Mouse (Mus musculus): Measurements from ENCODE around the gene Ccdc86.

Gene Ccdc86

GRCm38 (mm10) chr19:10970457-10970856, 21.4 kb upstream of the Ccdc86 start:
- no peak for DNase-seq (ENCODE audit: low read depth, low spot score)
- no peaks in the 10 kb centered on the region for H3K27me3 ChIP-seq (ENCODE audit: control insufficient read depth, insufficient read depth, low read length, poor library complexity, severe bottlenecking)
- no peaks in the 10 kb centered on the region for H3K36me3 ChIP-seq (ENCODE audit: control insufficient read depth, insufficient read depth, low read length, poor library complexity, severe bottlenecking)

- Histone ChIP-seq H3K36me3 (ENCODE audit: control insufficient read depth, insufficient read depth, low read length, poor library complexity, severe bottlenecking) (no peaks in the 10 kb centered on the region), H3K27me3 (ENCODE audit: control insufficient read depth, insufficient read depth, low read length, poor library complexity, severe bottlenecking) (no peaks in the 10 kb centered on the region)
- no peak for DNase-seq (ENCODE audit: low read depth, low spot score)
These were observed 19.5 kb upstream of the Ccdc86 start for GRCm38 (mm10) chr19:10968578-10968977.

- DNase-seq (ENCODE audit: low read depth, low spot score) = no peak
- Histone ChIP-seq H3K27me3 (ENCODE audit: control insufficient read depth, insufficient read depth, low read length, poor library complexity, severe bottlenecking) (no peaks in the 10 kb centered on the region), H3K36me3 (ENCODE audit: control insufficient read depth, insufficient read depth, low read length, poor library complexity, severe bottlenecking) (no peaks in the 10 kb centered on the region)
These were observed 16.7 kb upstream of the Ccdc86 start for GRCm38 (mm10) chr19:10965721-10966120.

GRCm38 (mm10) chr19:10959978-10960346, 10.9 kb upstream of the Ccdc86 start:
- DNase-seq (ENCODE audit: low read depth, low spot score) = no peak
- H3K36me3 ChIP-seq (ENCODE audit: control insufficient read depth, insufficient read depth, low read length, poor library complexity, severe bottlenecking) = no peaks in the 10 kb centered on the region
- H3K27me3 ChIP-seq (ENCODE audit: control insufficient read depth, insufficient read depth, low read length, poor library complexity, severe bottlenecking) = no peaks in the 10 kb centered on the region

GRCm38 (mm10) chr19:10959085-10959977, 10.3 kb upstream of the Ccdc86 start:
- Histone ChIP-seq H3K36me3 (ENCODE audit: control insufficient read depth, insufficient read depth, low read length, poor library complexity, severe bottlenecking) (no peaks in the 10 kb centered on the region), H3K27me3 (ENCODE audit: control insufficient read depth, insufficient read depth, low read length, poor library complexity, severe bottlenecking) (no peaks in the 10 kb centered on the region)
- peak; percentile 88 for DNase-seq (ENCODE audit: low read depth, low spot score)

- Histone ChIP-seq H3K27me3 (ENCODE audit: control insufficient read depth, insufficient read depth, low read length, poor library complexity, severe bottlenecking) (no peaks in the 10 kb centered on the region), H3K36me3 (ENCODE audit: control insufficient read depth, insufficient read depth, low read length, poor library complexity, severe bottlenecking) (no peaks in the 10 kb centered on the region)
- no peak for DNase-seq (ENCODE audit: low read depth, low spot score)
These were observed 3.2 kb upstream of the Ccdc86 start for GRCm38 (mm10) chr19:10952021-10952939.

GRCm38 (mm10) chr19:10949558-10949957, 492 bp upstream of the Ccdc86 start:
- DNase-seq (ENCODE audit: low read depth, low spot score) = peak; percentile 34
- Histone ChIP-seq H3K27me3 (ENCODE audit: control insufficient read depth, insufficient read depth, low read length, poor library complexity, severe bottlenecking) (no peaks in the 10 kb centered on the region), H3K36me3 (ENCODE audit: control insufficient read depth, insufficient read depth, low read length, poor library complexity, severe bottlenecking) (no peaks in the 10 kb centered on the region; the same call in 1 of the 2 replicates)

GRCm38 (mm10) chr19:10948416-10948815, 650 bp downstream of the Ccdc86 start:
- H3K27me3 ChIP-seq (ENCODE audit: control insufficient read depth, insufficient read depth, low read length, poor library complexity, severe bottlenecking) = no peaks in the 10 kb centered on the region
- no peaks in the 10 kb centered on the region; the same call in none of the 2 replicates for H3K36me3 ChIP-seq (ENCODE audit: control insufficient read depth, insufficient read depth, low read length, poor library complexity, severe bottlenecking)
- peak; percentile 20 for DNase-seq (ENCODE audit: low read depth, low spot score)

- Histone ChIP-seq H3K27me3 (ENCODE audit: control insufficient read depth, insufficient read depth, low read length, poor library complexity, severe bottlenecking) (no peaks in the 10 kb centered on the region), H3K36me3 (ENCODE audit: control insufficient read depth, insufficient read depth, low read length, poor library complexity, severe bottlenecking) (peaks cover 3% of the 10 kb centered on the region)
- no peak for DNase-seq (ENCODE audit: low read depth, low spot score)
These were observed 1.8 kb downstream of the Ccdc86 start for GRCm38 (mm10) chr19:10947219-10947618.

GRCm38 (mm10) chr19:10946506-10946905, 2.6 kb downstream of the Ccdc86 start:
- no peaks in the 10 kb centered on the region for H3K27me3 ChIP-seq (ENCODE audit: control insufficient read depth, insufficient read depth, low read length, poor library complexity, severe bottlenecking)
- no peak for DNase-seq (ENCODE audit: low read depth, low spot score)
- H3K36me3 ChIP-seq (ENCODE audit: control insufficient read depth, insufficient read depth, low read length, poor library complexity, severe bottlenecking) = peaks cover 3% of the 10 kb centered on the region

GRCm38 (mm10) chr19:10943955-10944354, 5.1 kb downstream of the Ccdc86 start:
- peak; percentile 50 for DNase-seq (ENCODE audit: low read depth, low spot score)
- Histone ChIP-seq H3K36me3 (ENCODE audit: control insufficient read depth, insufficient read depth, low read length, poor library complexity, severe bottlenecking) (peaks cover 3% of the 10 kb centered on the region), H3K27me3 (ENCODE audit: control insufficient read depth, insufficient read depth, low read length, poor library complexity, severe bottlenecking) (no peaks in the 10 kb centered on the region)

- no peaks in the 10 kb centered on the region for H3K27me3 ChIP-seq (ENCODE audit: control insufficient read depth, insufficient read depth, low read length, poor library complexity, severe bottlenecking)
- peaks cover 3% of the 10 kb centered on the region for H3K36me3 ChIP-seq (ENCODE audit: control insufficient read depth, insufficient read depth, low read length, poor library complexity, severe bottlenecking)
- DNase-seq (ENCODE audit: low read depth, low spot score) = peak; percentile 18
These were observed 8.1 kb downstream of the Ccdc86 start for GRCm38 (mm10) chr19:10940801-10941457.

GRCm38 (mm10) chr19:10940097-10940800, 8.8 kb downstream of the Ccdc86 start:
- Histone ChIP-seq H3K36me3 (ENCODE audit: control insufficient read depth, insufficient read depth, low read length, poor library complexity, severe bottlenecking) (peaks cover 3% of the 10 kb centered on the region), H3K27me3 (ENCODE audit: control insufficient read depth, insufficient read depth, low read length, poor library complexity, severe bottlenecking) (no peaks in the 10 kb centered on the region)
- DNase-seq (ENCODE audit: low read depth, low spot score) = peak; percentile 77

GRCm38 (mm10) chr19:10938771-10939170, 10.3 kb downstream of the Ccdc86 start:
- no peak for DNase-seq (ENCODE audit: low read depth, low spot score)
- H3K27me3 ChIP-seq (ENCODE audit: control insufficient read depth, insufficient read depth, low read length, poor library complexity, severe bottlenecking) = no peaks in the 10 kb centered on the region
- H3K36me3 ChIP-seq (ENCODE audit: control insufficient read depth, insufficient read depth, low read length, poor library complexity, severe bottlenecking) = peaks cover 3% of the 10 kb centered on the region; the same call in 1 of the 2 replicates

Data from splenic B cell, adult 2 months (primary cell).